Mouse (Mus musculus) lung, postnatal 14 days (tissue): ENCODE measurements around the gene Igfbp5.

Experiments used
- DNase-seq: peaks from one replicate; pipeline ENCODE4 v3.0.0; 2021

Gene Igfbp5

DNA sequence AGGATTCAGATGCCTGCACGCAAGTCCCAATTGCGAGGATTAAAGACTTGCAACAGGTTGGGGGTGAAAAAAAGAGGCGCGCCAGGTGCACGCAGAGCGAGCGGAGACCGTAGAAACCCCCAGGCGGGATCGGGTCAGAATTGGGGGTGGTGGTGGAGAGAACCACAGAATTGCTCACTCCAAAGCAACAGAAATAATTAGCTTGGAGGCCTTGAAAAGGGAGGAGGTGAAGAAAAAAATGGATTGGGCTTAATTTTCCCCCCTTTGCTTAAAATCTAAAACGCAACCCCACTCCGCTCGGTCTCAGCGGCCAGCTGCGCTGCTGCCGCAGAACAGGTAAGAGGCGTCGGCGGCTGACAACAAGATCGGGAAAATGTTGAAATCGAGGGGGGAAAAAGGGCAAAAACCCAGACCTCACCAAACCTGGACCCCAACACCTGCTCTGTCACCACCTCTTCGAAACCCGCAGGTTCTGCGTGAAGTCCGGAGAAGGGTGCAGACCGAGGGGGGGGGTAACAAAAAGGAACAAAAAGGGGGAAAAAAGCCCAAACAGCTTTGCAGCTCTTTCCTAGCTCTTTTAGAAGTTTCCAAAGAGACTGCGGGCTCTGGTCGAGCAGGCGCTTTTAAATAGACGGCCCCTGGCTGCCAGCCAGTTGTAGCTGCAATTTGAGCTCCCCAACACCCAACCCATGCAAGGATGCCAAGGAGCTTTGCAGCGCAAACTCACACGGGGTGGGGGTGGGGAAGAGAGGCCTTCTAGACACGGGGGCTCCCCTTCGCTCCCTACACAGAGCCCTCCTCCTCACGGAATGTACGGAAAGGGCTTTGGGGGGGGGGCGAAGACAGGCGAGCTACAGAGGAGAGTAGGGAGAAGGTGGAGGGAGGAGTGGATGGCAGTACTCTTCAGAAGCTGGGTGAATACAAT lies at the start of gene Igfbp5:
Gene Igfbp5, minus strand, starts transcription at position 598 of the 925 bp plus-strand sequence.
- DNase-seq, result peak; percentile 84

DNA sequence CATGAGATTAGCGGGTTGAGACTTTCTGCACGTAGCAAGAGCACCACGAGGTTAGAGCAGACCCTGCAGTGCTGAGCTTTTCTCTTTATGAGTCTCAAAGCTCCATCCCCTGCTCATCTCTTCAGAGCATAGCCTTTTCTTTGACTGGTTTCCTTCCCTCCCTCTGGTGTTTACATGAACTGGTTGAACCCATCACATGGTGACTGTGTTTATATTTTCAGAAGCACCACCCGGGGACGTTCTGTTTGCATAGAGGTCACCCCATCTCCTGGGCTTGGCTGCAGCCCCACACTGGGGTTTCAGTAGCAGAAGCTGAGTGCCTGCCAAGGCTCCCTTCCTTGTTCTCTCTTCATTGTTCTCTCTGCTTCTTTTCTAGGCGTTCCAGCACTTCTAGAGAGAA lies 40.1 kb upstream of the Igfbp5 start:
- peak; percentile 56 for DNase-seq

DNA sequence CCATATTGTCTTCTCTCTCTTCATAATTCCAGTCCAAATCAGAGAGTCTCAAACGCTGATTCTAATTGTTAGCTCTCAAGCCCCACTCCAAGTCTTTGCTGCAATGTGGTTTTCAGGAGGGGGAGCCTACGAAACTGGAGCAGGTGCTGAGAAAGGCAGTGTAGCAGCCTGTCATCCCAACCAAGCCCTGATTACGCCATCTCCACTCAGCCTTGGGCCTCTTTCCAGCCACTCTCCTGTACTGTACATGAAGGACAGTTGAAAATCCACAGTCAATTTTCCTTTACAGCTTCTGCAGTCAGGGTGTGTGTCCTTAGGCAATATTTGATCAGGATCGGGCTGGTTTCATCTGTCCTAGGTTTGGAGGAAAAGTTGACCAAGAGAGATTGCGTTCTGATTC lies 38.4 kb upstream of the Igfbp5 start:
- DNase-seq, result peak; percentile 85

DNA sequence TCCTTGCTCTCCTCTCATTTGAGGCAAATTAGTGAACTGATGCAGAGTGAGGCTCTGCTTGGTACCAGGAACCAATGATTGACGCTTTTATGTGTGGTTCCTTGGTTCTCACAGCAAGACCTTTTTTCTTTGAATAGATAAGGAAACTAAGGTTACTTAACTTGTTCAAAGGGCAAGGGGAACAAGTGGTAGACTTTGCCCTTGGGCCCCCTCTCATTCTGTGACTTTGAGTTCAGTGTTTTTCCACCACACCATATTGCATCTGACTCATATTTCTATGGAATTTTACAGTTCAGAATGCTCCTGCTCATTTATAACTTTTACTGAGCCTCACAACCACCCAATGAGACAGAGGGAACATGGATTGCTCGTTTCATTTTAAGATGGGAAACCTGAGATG lies 21.1 kb upstream of the Igfbp5 start:
- DNase-seq, result no peak

DNA sequence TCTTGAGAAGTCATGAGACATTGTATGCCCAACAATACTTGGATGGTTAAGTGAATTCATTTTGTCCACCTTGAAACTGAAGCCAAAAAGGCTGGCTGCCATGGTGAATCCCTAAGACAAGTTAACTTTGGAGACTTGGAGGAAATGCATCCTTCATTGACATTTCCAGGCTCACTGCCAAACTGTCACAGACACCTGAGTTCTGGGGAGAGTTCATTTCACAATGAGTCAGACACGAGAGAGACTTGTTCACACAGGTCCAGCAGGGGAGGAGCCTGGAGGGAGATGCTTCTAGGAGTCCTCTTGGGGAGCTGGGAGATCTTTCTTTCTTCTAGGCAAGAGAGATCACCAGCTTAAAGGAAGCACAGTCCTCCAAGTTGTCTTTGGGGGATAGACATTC lies 13.2 kb upstream of the Igfbp5 start:
- DNase-seq, result no peak

DNA sequence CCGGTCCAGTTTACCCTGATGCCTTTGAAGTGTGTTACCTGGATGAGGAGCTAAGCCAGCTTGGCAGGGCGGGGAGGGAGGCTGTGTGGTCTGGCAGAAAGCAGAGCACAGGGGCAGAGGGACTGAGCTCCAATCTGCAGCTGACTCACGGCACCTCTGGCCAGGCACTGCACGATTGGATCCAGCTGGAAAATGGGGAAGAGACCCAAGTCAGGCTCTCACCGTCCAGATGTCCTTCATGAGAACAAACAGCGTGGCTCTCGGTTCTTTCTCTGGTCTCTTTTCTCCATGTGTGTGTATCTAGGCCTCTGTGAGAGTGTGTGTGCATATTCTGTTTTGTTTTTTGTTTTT lies 11.1 kb upstream of the Igfbp5 start:
- DNase-seq, result peak; percentile 64

DNA sequence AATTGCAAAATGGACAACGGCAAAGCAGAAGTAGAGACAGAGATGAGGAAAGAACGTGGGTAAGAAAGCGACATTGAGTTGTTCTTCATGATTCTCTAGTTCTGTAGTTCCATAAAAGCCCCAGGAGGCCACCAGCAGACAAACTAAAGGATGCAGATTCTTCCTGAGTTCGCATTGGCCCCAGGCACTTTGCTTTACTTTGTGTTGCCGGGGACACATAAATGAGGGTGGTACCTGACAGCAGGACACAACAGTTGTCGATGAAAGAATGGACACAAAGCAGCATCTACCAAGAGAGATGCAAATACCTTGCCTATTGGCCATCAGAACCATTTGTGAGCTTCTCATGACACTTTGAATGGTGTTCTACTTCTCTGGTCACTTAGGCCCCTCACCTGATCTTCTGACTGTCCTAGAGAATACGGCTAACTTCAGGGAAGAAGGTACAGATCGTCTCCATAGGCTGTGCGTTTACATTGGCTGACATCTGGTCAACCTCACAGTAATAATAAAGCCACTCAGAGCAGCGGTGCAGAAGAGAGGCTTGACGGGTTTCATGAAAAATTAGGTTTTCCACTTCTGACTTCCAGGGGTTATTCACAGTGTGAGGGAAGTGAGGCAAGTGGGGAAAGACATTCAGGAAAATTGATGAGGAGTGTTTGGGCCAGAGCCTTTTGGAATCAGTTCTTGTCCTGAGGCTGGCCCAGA lies 10.6 kb upstream of the Igfbp5 start:
- no peak for DNase-seq

DNA sequence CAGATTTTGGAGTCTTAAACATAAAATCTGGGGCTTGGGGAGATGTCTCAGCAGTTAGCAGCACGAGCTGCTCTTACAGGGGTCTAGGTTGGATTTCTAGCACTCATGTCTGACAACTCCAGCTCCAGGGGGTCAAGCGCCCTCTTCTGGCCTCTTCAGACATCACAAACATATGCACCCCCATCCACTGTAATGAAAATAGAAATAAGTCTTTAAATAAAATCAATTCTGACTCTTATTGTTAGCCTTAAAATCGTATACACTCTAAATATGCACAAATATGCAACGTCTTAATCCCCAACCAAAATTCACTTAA lies 4.6 kb upstream of the Igfbp5 start:
- DNase-seq, result no peak

DNA sequence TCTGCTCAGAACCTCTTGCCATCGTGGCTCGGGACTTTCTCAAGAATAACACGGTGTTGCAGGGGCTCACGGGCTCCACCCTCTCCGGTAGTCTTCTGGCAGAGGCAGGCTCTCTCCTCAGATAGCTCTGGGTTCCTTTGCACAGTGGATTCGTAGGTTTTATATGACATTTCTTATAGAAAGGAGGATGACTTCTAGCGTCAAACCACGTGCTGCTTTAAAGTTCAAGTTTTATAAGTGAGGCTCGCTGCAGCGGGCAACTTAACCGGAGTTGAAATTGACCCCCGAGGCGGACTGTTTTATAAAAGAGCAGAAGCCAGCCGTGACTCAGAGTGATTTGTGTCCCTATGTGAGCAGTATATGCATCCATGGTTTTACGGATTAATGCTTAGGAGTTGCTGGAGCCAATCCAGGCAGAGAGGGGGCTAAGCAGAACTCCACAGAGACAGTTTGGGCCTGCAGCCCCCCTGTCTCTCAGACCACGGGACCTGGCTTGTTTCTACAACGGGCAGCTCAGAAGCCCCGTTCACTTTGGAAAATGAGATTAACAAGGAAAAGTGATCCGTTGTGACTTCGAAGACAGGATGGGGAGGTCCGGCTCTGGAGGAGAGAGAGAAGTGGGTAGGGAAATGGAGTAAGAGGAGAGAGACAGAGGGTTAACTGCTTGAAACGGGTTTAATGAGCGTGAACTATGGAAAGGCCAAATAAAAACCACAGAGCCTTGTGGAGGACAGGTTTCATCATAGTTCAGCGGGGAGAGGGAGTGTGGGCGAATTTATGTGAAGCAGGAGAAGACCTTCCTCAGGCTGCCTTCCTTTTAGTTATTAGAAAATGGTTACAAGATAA lies 4.0 kb upstream of the Igfbp5 start:
- DNase-seq, result no peak

DNA sequence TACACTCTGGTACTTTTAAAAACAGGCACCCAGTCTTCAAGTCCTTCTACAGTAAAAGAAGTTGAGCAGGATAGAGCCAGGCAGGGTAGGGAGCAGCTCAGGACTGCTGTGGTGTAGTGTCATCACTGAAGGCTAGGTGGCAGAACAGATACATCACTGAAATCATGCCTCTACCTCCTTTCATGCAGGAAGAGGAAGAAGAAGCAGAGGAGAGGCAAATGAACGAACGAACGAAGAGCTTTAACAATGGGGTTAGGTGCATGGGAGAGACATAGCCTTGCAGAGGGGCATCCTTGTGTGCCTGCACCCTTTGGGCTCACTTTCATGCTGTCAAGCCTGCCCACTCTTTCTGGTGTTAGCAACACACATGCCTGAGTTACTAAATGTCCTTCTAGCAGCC lies 3.2 kb upstream of the Igfbp5 start:
- DNase-seq, result peak; percentile 53

DNA sequence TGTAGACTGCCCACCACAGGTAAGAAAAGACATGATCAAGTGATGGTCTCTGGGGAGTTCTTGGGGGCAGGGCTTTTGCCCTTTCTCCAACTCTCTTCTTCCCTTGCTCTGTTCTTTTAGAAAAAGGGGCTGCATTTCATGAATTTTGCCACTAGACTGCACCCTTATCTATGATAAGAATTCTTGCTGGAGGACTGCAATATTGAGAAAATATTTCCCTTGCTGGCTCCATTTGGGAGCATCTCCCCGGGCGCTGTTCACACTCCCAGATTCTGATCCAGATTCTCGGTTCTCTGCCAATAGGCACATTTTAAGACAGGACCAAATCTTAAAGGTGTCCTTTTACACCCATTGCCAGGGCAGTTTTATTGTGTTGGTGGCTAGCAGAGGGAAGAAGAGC lies 1.4 kb upstream of the Igfbp5 start:
- DNase-seq, result no peak

DNA sequence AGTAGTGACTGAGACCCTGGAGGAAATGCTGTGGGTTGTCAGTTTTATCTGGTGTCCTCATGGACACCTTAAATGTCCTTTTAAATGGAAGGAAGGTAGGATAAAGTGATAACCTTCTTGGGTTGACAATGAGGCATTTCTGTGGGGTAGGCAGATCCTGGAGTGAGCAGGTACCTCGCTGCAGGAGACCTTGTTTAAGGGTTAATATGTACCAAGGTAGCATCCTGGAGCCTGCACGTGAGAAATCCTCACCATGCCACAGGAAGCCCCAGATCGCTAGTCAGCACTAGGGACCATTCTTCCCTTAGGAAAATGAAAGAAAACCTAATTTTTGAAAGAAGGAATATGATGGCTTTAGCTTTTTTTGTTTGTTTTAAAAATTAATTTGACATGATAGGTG lies 1.0 kb upstream of the Igfbp5 start:
- no peak for DNase-seq

DNA sequence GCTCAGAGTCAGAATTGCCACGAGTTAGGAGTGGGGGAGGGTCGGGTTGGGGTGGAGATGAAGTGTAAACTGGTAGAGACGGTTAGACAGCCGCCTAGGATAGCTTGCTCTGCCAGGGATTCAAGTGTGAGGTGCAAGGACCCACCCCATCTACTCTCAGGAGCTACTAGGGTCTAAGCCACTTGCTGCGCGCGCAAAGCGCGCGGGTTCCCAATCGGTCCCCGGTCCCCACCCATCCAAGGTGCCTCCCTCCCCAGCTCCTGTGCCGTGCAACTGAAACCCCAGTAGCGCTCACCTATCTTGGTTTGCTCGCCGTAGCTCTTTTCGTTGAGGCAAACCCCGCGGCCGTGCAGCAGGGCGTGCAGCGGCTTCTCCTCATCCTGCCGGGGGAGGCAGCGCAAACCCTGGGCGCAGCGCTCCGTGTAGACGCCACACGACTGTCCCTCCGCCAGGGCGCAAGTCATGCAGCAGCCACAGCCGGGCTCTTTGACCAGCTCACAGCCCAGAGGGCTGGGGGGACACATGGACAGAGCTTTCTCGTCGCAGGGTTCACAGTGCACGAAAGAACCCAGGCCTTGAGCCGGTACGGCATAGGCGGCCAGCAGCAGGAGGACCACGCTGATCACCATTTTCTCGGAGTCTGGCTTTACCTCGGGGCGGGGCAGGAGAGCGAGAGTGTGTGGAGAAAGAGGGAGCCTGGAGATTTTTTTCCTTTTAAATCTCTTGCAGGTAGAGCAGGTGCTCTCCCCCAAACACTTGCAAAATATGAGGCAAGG lies 985 bp downstream of the Igfbp5 start:
- DNase-seq, result peak; percentile 47

DNA sequence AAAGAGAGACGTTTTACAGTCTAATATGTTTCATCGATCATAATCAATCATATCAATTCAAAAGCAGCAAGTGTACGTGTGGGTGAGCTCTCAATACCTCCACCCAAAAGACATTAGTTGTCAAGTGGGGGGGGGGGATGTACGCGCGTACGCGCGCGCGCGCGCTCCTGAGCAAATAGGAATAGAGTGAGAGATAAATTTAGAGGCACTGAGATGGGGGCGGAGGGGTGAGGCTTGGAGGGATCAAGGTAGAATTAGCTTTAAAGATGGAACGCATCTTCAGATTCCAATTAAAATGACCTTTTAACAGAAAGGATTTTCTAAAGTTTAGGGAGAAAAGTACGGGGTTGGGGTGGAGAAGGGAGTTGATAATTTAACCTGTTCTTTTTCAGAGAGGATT lies 1.6 kb downstream of the Igfbp5 start:
- no peak for DNase-seq

DNA sequence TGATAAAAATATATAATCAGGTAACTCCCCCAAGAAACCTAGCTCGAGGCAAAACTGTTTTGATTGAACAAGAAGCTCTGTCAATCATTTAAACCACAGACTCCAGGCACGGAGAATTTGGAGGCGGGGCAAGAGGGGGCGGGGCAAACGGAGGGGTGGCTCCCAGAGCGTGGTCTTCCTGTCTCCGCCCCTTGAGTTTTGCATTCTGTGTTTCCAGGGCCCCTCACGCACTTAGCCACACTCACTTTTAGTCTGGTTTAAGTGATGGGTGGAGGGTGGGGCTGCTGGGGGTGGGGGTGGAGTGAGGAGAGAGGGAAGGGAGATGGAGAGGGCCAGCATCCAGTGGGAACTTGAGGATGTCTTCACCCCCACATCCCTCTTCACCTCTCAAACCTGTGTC lies 2.2 kb downstream of the Igfbp5 start:
- peak; percentile 65 for DNase-seq

DNA sequence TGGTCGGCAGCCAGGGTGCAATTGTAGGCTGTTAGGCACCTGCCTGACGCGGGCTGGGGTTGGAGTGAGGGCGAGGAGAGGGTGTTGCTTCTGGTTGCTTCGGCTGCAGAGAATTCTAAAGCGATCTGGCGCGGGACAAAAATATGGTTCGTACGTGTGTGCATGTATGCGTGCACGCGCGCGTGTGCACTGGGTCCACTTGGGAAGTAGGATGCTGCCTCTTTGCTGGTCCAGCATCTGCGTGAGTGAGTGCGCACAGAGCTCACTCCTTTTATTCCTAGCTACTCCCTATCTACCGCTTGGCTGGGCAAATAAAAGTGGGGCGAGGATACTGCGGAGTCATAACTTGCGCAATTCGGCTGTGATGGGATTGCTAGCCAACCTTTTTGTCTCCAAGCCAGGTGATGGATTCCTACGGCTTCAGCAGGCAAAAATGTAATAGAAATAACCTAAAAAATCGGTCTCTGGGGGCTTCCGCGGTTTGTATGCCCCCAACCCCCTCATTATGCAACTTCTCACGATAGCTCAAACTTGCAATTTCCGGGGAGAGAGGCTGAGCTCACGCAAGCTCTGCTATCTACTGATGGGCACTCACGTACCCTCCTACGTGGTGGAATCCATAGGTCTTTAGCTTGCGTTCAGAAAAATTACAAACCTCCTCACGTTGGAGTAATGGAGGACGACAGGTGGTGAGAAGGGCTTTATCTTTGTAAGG lies 2.8 kb downstream of the Igfbp5 start:
- DNase-seq, result no peak

DNA sequence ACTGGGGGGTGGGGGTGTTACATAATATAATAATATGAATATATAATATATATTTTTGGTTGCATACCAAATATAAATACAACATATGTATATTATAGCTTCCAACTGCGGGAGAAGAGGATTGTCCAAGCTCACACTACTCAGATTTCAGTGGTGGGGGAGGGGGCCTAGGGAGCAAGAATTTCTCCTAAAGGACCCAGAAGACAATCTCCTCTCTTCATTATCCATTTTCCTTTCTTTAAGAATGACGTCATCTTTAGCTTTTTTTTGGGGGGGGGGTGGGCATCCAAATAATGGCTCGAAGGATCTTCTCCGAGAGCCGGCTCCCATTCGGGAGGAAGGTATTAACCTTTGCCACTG lies 3.4 kb downstream of the Igfbp5 start:
- no peak for DNase-seq

DNA sequence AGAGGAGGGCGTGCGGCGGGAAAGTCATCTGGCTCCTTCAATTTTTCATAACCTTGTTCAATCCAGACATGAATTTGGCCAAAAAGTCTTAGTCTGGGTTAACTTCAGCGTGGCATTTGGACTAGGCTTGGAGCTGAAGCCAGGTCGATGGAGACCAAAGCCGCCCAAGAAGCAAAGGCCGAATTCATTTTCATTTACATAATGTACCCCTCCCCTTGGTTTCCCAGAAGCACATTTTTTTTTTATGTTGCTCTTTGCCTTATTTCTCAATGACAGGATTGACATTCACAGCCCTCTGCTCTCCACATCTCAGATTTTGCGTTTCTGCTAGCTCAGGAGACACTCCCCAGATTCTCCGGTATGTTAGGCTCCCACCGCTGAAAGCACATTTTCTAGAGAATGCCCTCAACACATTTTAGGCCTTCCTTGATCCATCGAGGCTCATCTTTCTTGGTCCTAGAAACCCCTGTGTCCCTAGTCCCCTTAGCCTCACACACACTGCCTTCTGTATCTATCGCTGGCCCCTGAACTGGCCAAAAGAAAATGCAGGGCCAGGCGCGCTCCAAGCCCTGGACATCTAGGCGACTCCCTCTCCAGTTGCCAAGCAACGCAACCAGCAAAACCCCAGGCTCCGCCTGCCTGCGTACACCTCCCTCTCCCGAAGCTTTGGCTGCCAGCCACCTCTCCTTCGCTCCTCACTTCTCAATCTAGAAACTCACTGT lies 3.9 kb downstream of the Igfbp5 start:
- DNase-seq, result peak; percentile 83

DNA sequence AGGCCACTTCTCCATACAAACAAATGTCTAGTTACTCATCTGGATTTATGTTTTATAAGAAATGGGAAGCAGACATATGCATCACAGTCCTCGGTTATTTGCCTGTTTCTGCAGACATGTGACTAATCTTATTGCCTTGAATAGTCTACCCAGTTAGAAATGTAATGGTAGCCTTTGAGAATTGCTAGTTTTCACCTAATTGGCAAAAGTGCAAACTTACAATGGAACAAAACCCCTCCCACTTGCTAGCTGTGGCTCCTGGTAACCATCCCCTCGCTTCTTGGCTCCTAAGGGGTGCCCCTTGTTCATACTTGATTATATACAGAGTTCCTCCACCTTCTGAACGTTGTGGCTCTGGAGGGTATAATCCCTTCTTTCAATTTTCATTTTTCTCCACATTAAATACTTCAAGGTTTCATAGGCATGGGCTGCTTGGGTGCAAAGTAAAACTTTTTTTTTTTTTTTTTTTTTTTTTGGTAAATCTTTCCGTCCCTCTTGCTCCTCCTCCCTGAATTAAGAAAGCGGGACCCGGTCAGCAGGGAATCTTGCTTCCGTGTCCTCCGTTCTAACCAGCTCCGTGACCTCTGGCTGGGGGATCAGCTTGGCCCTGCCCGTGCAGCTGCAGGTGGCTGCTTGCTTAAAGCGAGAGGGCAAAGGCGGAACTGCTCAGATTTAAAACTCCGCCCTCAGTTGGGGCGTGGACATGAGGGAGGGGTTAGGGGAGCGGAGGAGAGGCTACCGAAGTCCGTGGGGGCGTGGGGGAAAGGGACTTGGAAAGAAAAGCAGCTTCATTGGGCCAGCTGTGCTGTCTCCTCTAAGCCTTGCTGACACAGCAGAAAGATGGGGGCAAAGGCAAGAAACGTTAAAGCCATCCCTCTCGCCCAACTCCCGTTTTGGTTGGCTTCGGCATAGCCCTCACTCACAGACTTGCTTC lies 4.7 kb downstream of the Igfbp5 start:
- peak; percentile 70 for DNase-seq

DNA sequence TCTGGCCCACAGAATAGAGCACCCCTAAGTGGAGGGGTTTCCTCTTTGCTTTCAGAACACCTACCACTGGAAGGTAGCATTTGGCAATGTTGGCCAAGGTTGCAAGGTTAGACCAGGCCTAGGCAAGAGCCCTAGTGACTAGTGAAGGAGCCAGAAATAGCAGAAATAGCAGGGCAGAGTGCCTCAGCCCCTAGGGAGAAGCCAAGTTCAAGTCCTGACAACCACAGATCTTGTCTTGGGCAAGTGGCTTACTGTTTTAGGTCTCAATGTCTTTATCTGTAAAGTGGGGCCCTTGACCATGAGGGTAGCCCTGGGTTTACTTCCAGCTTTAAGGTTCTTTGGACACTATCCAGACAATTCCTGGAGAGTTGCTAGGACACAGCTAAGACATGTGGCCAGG lies 5.4 kb downstream of the Igfbp5 start:
- DNase-seq, result no peak
